Mouse (Mus musculus) urinary bladder, postnatal 10 days (tissue): ENCODE measurements around the gene Sppl3.
"Not testable (repeated sequence)": the region's sequence is repeated elsewhere in the genome, so short reads cannot be mapped to it uniquely, and the experiment has no call there.

Experiments
- DNase-seq: peaks from one replicate; pipeline ENCODE4 v3.0.0; 2022; ENCODE audit warnings: low spot score

Sppl3 gene

GRCm38 (mm10) chr5:115043626-115044025 is 32.7 kb downstream of the Sppl3 start:
- DNase-seq: no peak

DNA sequence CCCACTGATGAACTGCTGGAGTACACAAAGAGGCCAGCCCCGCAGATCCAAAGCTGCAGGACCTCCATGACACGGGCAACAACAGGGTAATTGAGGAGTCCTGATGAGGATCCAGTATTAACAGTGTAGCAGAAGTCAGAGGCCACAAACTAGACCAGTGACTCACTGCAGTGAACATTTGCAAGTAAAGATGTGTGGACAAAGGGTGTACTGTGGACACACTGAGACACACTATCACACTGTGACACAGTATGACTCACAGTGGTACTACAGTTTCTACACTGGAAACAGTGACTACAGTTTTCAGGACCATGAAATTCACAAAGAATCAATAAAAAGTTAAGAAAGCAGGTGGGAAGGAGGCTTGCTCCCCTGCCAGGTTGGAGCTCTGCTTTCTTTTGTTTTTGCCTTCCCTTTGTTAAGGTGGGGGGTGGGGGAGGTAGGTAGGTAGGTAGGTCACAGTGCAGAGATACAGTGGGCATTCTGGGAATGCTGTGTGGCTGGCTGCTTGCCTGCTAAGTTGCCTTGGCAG is 34.3 kb downstream of the Sppl3 start:
- no peak for DNase-seq

GRCm38 (mm10) chr5:115049692-115050091 is 38.8 kb downstream of the Sppl3 start:
- DNase-seq: no peak

DNA sequence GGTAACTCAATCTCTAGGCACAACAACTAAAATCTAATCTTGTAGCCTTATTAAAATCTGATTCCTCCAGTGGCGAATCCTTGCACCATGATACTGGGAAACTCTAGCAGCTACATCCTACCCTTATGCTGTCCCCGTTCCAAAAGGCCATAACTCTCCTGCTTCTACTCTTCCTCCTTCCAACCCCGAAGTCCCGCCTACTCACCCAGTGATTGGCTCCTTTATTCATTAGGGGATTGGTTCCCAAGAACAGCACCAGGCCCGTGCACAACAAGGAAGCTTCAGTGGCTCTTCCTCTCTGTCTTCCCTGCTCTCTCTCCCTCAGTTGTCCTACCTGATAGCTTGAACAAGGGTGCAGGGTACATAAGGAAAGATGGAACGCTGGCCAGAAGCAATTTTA is 39.8 kb downstream of the Sppl3 start:
- DNase-seq: no peak

- DNase-seq: no peak
These were observed 41.6 kb downstream of the Sppl3 start for GRCm38 (mm10) chr5:115052546-115052945.

DNA sequence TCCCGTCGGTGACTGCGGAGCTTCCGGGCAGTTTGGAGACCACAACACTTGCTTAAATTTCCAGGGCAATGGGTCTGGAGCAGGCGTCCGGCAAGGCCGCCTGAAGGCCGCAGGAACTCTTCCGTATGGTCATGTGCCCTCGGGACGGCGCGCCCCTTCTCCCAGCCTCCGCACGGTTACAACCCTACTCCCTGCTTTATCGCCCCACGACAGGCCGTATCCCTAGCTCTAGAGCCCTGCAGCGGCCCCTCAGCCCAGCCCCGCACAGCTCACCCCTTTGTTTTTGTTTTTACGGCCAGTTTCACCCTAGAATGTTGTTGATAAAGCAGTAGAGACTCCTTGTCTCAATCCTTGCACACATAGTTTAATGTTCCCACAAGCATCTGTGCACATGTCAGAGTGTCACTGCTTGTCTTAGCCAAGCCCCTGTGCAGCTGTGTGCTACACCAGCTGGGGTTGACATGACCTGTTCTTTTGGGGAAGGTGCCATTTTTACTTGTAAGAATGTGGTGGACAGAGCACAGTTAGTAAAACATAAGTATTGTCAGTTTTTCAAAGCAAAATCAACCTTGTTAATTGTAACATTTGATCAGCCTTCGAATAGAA is 43.0 kb downstream of the Sppl3 start:
- no peak for DNase-seq

GRCm38 (mm10) chr5:115055418-115055817 is 44.5 kb downstream of the Sppl3 start:
- no peak for DNase-seq

- DNase-seq: no peak
These were observed 46.2 kb downstream of the Sppl3 start for GRCm38 (mm10) chr5:115057153-115057552.

DNA sequence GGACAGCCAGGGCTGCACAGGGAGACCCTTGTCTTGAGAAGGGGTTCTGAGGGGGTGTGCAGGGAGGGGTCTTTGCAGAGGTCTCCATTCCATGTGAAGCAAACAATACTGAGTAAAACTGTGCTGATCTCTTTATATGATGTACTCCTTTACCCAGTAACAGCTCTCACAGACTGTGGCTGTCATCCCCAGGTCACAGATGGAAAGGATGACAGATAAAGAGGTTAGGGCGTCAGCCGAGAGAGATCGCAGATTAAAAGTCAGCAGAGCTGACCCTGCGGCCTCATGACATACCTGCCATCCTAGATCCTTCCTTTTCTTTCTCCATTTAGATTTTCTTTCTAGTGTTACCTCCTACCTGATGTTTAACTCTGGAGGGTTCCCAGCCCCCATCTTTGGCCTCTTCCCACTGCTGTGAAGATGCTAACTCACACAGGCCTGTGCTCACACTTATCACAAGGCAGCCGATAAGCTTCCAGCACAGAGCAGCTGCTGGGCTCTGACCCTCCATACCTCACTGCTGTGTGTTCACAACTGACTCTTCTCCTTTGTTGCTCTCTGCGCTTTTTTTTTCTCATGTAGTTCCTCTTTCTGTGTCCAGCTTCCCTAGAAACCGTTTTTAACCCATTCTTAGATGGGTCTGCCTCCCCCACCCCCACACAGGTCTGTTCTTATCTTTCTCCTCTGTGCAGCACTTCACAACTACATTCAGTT is 47.8 kb downstream of the Sppl3 start:
- no peak for DNase-seq

GRCm38 (mm10) chr5:115060067-115060695 is 49.2 kb downstream of the Sppl3 start:
- no peak for DNase-seq

- DNase-seq: no peak
These were observed 50.0 kb downstream of the Sppl3 start for GRCm38 (mm10) chr5:115060977-115061376.

- DNase-seq: no peak
These were observed 51.6 kb downstream of the Sppl3 start for GRCm38 (mm10) chr5:115062566-115062965.

DNA sequence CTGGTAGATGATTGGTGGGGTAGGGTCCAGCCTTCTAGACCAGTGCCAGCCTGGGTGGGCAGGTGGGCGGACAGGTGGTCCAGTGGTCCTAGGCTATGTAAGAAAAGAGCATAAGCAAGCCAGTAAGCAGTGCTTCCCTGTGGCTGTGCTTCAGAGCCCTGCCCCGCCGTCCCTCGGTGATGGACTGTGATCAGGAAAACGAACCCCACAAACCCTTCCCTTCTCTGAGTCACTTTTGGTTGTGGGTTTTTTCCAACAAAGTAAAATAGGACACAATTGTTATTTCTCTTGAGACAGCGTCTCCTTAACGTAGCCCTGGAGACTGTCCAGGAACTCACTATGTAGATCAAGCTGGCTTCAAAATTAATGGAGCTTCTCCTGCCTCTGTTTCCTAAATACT is 52.5 kb downstream of the Sppl3 start:
- no peak for DNase-seq

DNA sequence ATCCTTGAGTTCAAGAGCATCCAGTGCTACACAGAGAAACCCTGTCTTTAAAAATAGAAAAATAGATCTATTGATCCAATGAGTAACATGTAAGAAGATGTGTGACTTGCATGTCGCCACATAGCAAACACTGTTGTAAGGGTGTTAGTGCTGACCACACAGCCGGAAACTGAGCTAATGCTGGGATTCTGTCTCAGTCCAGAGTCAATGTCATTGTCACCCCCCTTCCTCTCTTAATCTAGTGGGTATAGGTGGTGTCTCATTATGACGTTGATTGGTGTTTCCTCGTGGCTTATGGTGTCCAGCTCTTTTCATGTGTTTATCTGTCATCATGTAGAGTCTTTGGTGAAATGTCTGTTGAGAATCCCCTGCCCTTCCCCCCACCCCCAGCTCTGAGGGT is 55.3 kb downstream of the Sppl3 start:
- no peak for DNase-seq

DNA sequence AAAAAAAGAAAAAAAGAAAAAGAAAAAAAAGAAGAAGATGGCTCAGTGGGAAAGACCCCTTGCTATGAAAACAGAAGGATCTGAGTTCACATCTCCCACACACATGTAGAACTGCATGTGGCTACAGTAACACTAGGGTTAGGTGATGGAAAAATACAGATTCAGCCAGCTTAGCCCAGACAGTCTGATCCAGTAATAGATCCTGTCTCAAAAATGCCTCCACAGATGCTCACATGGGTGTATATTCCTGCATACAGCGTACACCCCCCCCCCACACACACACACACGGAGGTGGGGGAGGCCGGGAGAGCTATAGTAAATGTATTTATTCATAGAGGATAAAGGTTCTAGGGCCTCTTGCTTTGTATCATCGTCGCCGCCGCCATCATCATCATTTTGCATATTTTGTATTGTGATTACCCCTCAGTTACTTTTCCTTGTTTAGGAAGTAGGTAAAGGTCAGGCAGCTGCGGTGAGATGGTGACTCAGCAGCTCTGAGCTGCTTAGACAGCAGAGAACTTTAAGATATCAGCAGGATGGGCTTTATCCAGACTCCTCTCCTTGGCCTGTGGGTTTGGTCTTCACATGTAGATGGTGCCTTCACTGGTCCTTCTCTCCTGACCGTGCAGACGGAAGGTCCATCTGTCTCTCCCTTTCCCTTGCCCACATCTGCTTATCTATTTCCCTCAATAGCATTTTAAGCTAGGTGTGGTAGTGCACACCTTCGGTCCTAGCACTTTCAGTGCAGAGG is 57.9 kb downstream of the Sppl3 start:
- DNase-seq: no peak

DNA sequence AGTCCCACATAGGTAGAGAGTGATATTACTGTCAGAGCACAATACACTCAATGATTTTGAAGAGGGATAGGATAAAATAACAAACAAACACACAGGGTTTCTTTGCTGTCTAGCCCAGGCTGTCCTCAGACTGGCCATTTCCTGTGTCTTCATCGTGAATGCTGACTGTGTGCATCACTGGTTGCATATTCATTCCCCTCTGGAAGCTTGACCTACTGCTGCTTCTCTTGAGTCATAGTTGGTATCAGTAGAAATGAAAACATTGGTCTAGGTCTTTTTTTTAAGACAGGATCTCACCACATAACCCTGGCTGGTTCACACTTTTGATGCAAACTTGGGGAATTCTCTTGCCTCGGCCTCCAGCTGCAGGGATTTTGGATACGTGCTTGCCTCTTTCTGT is 58.7 kb downstream of the Sppl3 start:
- no peak for DNase-seq

DNA sequence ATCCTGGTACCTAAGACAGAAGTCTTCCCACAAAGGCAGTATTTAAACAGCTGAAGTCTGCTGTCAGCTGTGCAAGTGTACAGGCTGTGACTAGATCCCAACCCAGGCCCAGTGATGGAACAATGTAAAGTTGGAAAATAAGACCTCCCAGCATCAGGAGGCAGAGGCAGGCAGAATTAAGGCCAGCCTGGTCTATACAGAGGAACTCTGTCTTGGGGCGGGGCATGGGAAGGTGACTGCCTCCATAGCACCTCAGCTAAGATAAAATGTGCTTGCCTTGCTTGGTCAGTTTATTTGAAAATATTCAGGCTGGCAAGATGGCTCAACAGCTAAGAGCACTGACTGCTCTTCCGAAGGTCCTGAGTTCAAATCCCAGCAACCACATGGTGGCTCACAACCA is 59.5 kb downstream of the Sppl3 start:
- DNase-seq: no peak

DNA sequence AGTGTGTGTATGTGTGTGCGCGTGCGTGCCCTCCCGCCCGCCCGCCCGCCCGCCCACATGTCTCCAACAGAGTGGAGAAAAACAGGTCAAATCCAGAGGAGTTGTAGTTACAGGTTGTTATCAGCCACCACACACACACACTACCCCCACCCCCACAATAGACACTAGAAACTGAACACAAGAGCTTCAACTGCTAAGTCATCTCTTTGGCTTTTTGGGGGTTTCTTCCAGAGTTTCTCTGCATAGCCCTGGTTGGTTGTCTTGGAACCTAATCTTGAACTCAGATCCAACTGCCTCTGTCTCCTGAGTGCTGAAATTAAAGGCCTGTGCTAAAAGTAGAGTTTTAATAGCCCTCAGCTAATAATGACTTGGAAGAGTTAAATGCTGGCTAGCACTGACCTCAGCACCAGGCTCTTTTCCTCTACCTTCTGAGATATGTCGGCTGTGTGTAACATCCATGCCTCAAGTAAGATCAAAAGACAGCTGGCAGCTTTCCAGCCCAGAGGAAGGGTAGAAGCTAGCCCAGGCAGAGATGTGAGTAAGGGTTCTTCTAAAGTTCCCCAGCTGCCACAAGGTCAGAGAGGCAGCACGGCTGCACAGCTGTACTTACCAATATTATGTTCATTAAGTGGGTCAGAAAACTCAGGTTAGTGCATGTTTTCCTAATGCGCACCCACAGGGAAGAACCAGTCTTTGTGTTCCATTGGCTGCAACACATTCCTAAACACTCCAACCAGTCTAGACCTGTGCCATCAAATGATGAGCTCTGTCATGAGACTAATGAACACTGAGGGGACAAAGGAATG is 60.4 kb downstream of the Sppl3 start:
- no peak for DNase-seq

GRCm38 (mm10) chr5:115072143-115072542 is 61.2 kb downstream of the Sppl3 start:
- no peak for DNase-seq

GRCm38 (mm10) chr5:115073306-115073705 is 62.4 kb downstream of the Sppl3 start:
- not testable (repeated sequence) for DNase-seq

GRCm38 (mm10) chr5:115074749-115075148 is 63.8 kb downstream of the Sppl3 start:
- DNase-seq: no peak
